In the genomic region with DNA sequence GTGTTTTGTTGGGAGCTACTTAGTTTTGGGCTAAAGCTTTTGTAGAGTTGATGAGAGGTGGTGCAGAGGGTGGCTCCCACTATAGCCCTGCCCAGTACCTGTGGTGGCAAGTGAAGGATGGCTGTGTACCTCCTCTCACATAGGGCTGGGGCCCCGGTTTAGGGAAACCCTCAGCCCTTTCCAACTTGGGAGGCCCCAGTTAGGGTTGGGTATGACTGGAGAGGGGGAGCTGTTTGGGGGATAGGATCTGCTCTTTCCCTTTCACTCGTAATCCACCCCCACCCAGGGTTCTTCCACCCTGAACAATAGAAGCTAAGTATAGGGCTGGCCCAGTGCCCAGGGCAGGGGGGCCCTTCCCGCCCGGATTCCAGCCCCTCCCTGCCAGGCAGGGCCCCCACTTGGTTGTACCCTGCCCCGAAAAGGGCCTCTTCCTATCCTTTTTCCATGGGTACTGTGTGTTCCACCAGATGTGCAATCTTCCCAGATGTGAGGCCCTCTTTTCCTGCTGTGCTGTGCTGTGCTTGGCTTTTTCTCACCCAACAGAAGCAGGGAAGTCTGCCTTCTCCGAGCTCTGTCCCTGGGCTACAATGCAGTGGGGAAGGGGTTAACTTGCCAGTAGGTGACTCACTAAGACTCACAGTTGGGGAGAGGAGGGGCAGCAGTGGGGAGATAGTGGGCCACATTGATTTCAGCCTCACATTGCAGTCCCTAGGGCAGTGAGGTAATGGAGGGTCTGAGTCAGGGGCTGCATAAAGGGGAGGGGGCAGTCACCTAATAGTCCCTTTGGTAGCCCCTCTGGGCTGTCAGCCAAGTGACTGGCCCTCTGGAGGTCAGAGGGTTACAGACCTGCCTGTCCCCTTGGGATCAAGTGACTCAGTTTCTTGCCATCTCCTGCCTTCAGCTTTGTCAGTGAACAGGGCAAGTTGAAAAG, we compare ENCODE assay signal across 9 mouse cellular contexts. TPM values are rescaled to one million over a fixed set of nuclear protein-coding genes. Genes with fewer than 3 reads are reported as not detected.
DNase-seq lines count a peak whose midpoint lies in the region; ATAC-seq and TF ChIP-seq lines count a peak whose summit lies in the region.
"Had no signal": no experiment of that assay in that cellular context is flagged by ENCODE, and none has a peak within 500 bp of the region (broad histone marks: within the 10 kb centered on the region; RNA-seq: fewer than 3 reads in every experiment).

No protein-coding gene starts in this region.

- no peak for ATAC-seq in cerebellum, adult (ENCODE audit: insufficient number of reproducible peaks, low FRiP score, low TSS enrichment)
- peak; percentile 11 for ATAC-seq in heart, embryonic 11.5 days (replicated peaks; ENCODE audit: insufficient number of reproducible peaks, low FRiP score, low TSS enrichment)
- ATAC-seq in kidney, embryonic 15.5 days (replicated peaks; ENCODE audit: low FRiP score) = no peak
- peak; percentile 2 for ATAC-seq in lung, embryonic 16.5 days (ENCODE audit: low read depth)
- ATAC-seq in stomach, embryonic 14.5 days (ENCODE audit: insufficient number of reproducible peaks, insufficient read depth, low FRiP score, low read depth) = peak; percentile 31

- peak overlapping the region; percentile 98 for H3K4me2 ChIP-seq in heart, embryonic 11.5 days
- peak overlapping the region; percentile 90 for H3K4me2 ChIP-seq in kidney, embryonic 15.5 days
- peak overlapping the region; percentile 90 for H3K4me2 ChIP-seq in lung, embryonic 16.5 days (ENCODE audit: low read depth, low read length)
- H3K4me2 ChIP-seq in stomach, embryonic 14.5 days (replicated peaks; ENCODE audit: low read depth, low read length) = peak overlapping the region; percentile 71

- in situ Hi-C loops in ES-E14 (cut with MboI; ENCODE audit: low sequenced_read_pairs in 2 of 2, unreplicated experiment in 2 of 2) = no loop called here

- H3K4me1 ChIP-seq in ES-E14 (ENCODE audit: control insufficient read depth in 2 of 2, insufficient read depth in 2 of 2, low read length in 2 of 2, poor library complexity in 1 of 2) = peaks cover 24 to 44% of the 10 kb centered on the region in 2 experiments
- H3K4me1 ChIP-seq in heart, embryonic 11.5 days (ENCODE audit: control insufficient read depth, insufficient read depth, low read length) = peaks cover 70% of the 10 kb centered on the region
- H3K4me1 ChIP-seq in kidney, embryonic 15.5 days = peaks cover 80% of the 10 kb centered on the region
- peaks cover 54% of the 10 kb centered on the region for H3K4me1 ChIP-seq in lung, embryonic 16.5 days (replicated peaks; ENCODE audit: control insufficient read depth, insufficient read depth, low read length)
- peaks cover 65% of the 10 kb centered on the region for H3K4me1 ChIP-seq in stomach, embryonic 14.5 days (ENCODE audit: control insufficient read depth, insufficient read depth, low read length)

- H3K27me3 ChIP-seq in heart, embryonic 11.5 days (ENCODE audit: control insufficient read depth, insufficient read depth, low read length) = no peaks in the 10 kb centered on the region
- no peaks in the 10 kb centered on the region for H3K27me3 ChIP-seq in kidney, embryonic 15.5 days
- H3K27me3 ChIP-seq in lung, embryonic 16.5 days (ENCODE audit: control insufficient read depth, insufficient read depth, low read depth, low read length) = no peaks in the 10 kb centered on the region
- no peaks in the 10 kb centered on the region for H3K27me3 ChIP-seq in stomach, embryonic 14.5 days (ENCODE audit: control insufficient read depth, insufficient read depth, low read length)

- H3K4me3 ChIP-seq in ES-E14 (ENCODE audit: insufficient read depth in 1 of 2, low read depth in 1 of 2, low read length in 2 of 2, poor library complexity in 1 of 2, severe bottlenecking in 1 of 2) = peak overlapping the region; percentile 84 to 85
- H3K4me3 ChIP-seq in heart, embryonic 11.5 days (ENCODE audit: low read depth, low read length) = peak overlapping the region; percentile 74
- peak overlapping the region; percentile 72 for H3K4me3 ChIP-seq in kidney, embryonic 15.5 days (replicated peaks)
- H3K4me3 ChIP-seq in lung, embryonic 16.5 days (ENCODE audit: low read length) = peak overlapping the region; percentile 66
- H3K4me3 ChIP-seq in stomach, embryonic 14.5 days (ENCODE audit: low read depth, low read length) = peak overlapping the region; percentile 86

- H3K9ac ChIP-seq in ES-E14 (ENCODE audit: insufficient read depth, low read depth, low read length, poor library complexity, severe bottlenecking) = peak overlapping the region; percentile 86
- H3K9ac ChIP-seq in heart, embryonic 11.5 days (ENCODE audit: low read depth, low read length) = peak overlapping the region; percentile 91
- peak overlapping the region; percentile 53 for H3K9ac ChIP-seq in kidney, embryonic 15.5 days
- peak overlapping the region; percentile 79 for H3K9ac ChIP-seq in lung, embryonic 16.5 days (ENCODE audit: low read length)
- H3K9ac ChIP-seq in stomach, embryonic 14.5 days (replicated peaks; ENCODE audit: low read depth, low read length) = peak overlapping the region; percentile 68

- H3K36me3 ChIP-seq in ES-E14 (ENCODE audit: control insufficient read depth, insufficient read depth, low read length, poor library complexity, severe bottlenecking) = peaks cover 5% of the 10 kb centered on the region
- peaks cover 2% of the 10 kb centered on the region; the same call in 1 of the 2 replicates for H3K36me3 ChIP-seq in heart, embryonic 11.5 days (ENCODE audit: control insufficient read depth, insufficient read depth, low read length)
- H3K36me3 ChIP-seq in kidney, embryonic 15.5 days = peaks cover 5% of the 10 kb centered on the region
- peaks cover 4% of the 10 kb centered on the region for H3K36me3 ChIP-seq in lung, embryonic 16.5 days (ENCODE audit: control insufficient read depth, insufficient read depth, low read length)
- peaks cover 6% of the 10 kb centered on the region for H3K36me3 ChIP-seq in stomach, embryonic 14.5 days (ENCODE audit: control insufficient read depth, insufficient read depth, low read length)

- 0% methylated on average over 6 of the region's 6 CpGs for WGBS in heart, embryonic 11.5 days (ENCODE audit: insufficient replicate concordance)
- under 1% methylated on average over 6 of the region's 6 CpGs for WGBS in kidney, embryonic 15.5 days
- WGBS in lung, embryonic 16.5 days = 0% methylated on average over 6 of the region's 6 CpGs
- WGBS in stomach, embryonic 14.5 days = 0% methylated on average over 6 of the region's 6 CpGs

- peak overlapping the region; percentile 41; the same call in 1 of the 2 replicates for H3K27ac ChIP-seq in ES-E14 (ENCODE audit: insufficient read depth, low read depth, low read length, poor library complexity, severe bottlenecking)
- H3K27ac ChIP-seq in heart, embryonic 11.5 days (ENCODE audit: low read depth, low read length) = peak overlapping the region; percentile 99
- peak overlapping the region; percentile 100 for H3K27ac ChIP-seq in kidney, embryonic 15.5 days
- H3K27ac ChIP-seq in lung, embryonic 16.5 days (ENCODE audit: low read length) = peak overlapping the region; percentile 99
- H3K27ac ChIP-seq in stomach, embryonic 14.5 days (ENCODE audit: low read length) = peak overlapping the region; percentile 99

- peak; percentile 67 for DNase-seq in cerebellum, adult 11 months
- DNase-seq in ES-E14 (ENCODE audit: low read depth, low spot score) = no peak
- DNase-seq in embryo, embryonic 11 days = peak; percentile 63

- no peaks in the 10 kb centered on the region for H3K9me3 ChIP-seq in ES-E14 (ENCODE audit: control insufficient read depth, insufficient read depth, low read depth, low read length)
- no peaks in the 10 kb centered on the region for H3K9me3 ChIP-seq in heart, embryonic 11.5 days (replicated peaks; ENCODE audit: control insufficient read depth, low read length)
- H3K9me3 ChIP-seq in kidney, embryonic 15.5 days (replicated peaks) = no peaks in the 10 kb centered on the region
- H3K9me3 ChIP-seq in lung, embryonic 16.5 days (ENCODE audit: control insufficient read depth, low read length) = no peaks in the 10 kb centered on the region
- no peaks in the 10 kb centered on the region for H3K9me3 ChIP-seq in stomach, embryonic 14.5 days (ENCODE audit: control insufficient read depth, low read depth, low read length)

TF ChIP-seq in ES-E14, 5 proteins besides CTCF, POLR2A, EP300 and RAD21 (continues in another document):
- no peak for TF ChIP-seq ZNF384 (IDR thresholded peaks at IDR 0.05; ENCODE audit: low read depth, low read length)

RNA-seq across cellular contexts. Expression of a gene that starts 12.6 kb away (rescaled TPM):
- total RNA-seq in ES-E14 (2012; rRNA removed) = 68.4 and 72.4 TPM in 2 replicates
- 25.0 and 31.5 TPM in 2 replicates for polyA plus RNA-seq in heart, embryonic 11.5 days (2014; fragmentation: Nextera tagmentation; extraction: Ambion mirVana)
- 28.2 and 32.4 TPM in 2 replicates for polyA plus RNA-seq in kidney, embryonic 15.5 days (2015; fragmentation: Nextera tagmentation; extraction: Ambion mirVana)
- polyA plus RNA-seq in lung, embryonic 16.5 days (2015; fragmentation: Nextera tagmentation; extraction: Ambion mirVana) = 23.5 and 28.9 TPM in 2 replicates
- polyA plus RNA-seq in stomach, embryonic 14.5 days (2014; fragmentation: Nextera tagmentation; extraction: Ambion mirVana) = 51.4 and 54.1 TPM in 2 replicates

RNA-seq across cellular contexts. Expression of a gene that starts 17.7 kb away (rescaled TPM):
- 76.5 and 83.2 TPM in 2 replicates for total RNA-seq in ES-E14 (2012; rRNA removed)
- polyA plus RNA-seq in heart, embryonic 11.5 days (2014; fragmentation: Nextera tagmentation; extraction: Ambion mirVana) = 141 and 158 TPM in 2 replicates
- polyA plus RNA-seq in kidney, embryonic 15.5 days (2015; fragmentation: Nextera tagmentation; extraction: Ambion mirVana) = 181 and 191 TPM in 2 replicates
- 170 and 173 TPM in 2 replicates for polyA plus RNA-seq in lung, embryonic 16.5 days (2015; fragmentation: Nextera tagmentation; extraction: Ambion mirVana)
- 274 and 284 TPM in 2 replicates for polyA plus RNA-seq in stomach, embryonic 14.5 days (2014; fragmentation: Nextera tagmentation; extraction: Ambion mirVana)

RNA-seq across cellular contexts. Expression of a gene that starts 21.1 kb away (rescaled TPM):
- 4.3 and 5.7 TPM in 2 replicates for total RNA-seq in ES-E14 (2012; rRNA removed)
- 0.54 and 0.63 TPM in 2 replicates for polyA plus RNA-seq in heart, embryonic 11.5 days (2014; fragmentation: Nextera tagmentation; extraction: Ambion mirVana)
- polyA plus RNA-seq in kidney, embryonic 15.5 days (2015; fragmentation: Nextera tagmentation; extraction: Ambion mirVana) = 0.90 and 1.0 TPM in 2 replicates
- polyA plus RNA-seq in lung, embryonic 16.5 days (2015; fragmentation: Nextera tagmentation; extraction: Ambion mirVana) = 0.13 TPM in 1 of 2 replicates, not detected in the other
- 0.76 and 1.1 TPM in 2 replicates for polyA plus RNA-seq in stomach, embryonic 14.5 days (2014; fragmentation: Nextera tagmentation; extraction: Ambion mirVana)
- polyA plus RNA-seq: large intestine, adult 2 months had no signal

RNA-seq across cellular contexts. Expression of a gene that starts 25.8 kb away (rescaled TPM):
- total RNA-seq in ES-E14 (2012; rRNA removed) = 1.2 and 1.7 TPM in 2 replicates
- polyA plus RNA-seq in heart, embryonic 11.5 days (2014; fragmentation: Nextera tagmentation; extraction: Ambion mirVana) = 0.17 and 0.25 TPM in 2 replicates
- 0.68 and 0.87 TPM in 2 replicates for polyA plus RNA-seq in kidney, embryonic 15.5 days (2015; fragmentation: Nextera tagmentation; extraction: Ambion mirVana)
- 0.14 and 0.49 TPM in 2 replicates for polyA plus RNA-seq in lung, embryonic 16.5 days (2015; fragmentation: Nextera tagmentation; extraction: Ambion mirVana)
- polyA plus RNA-seq in stomach, embryonic 14.5 days (2014; fragmentation: Nextera tagmentation; extraction: Ambion mirVana) = 1.9 and 2.0 TPM in 2 replicates

RNA-seq across cellular contexts. Expression of a gene that starts 29.6 kb away (rescaled TPM):
- total RNA-seq in ES-E14 (2012; rRNA removed) = 82.2 and 87.1 TPM in 2 replicates
- polyA plus RNA-seq in heart, embryonic 11.5 days (2014; fragmentation: Nextera tagmentation; extraction: Ambion mirVana) = 20.5 and 25.0 TPM in 2 replicates
- 16.9 and 17.9 TPM in 2 replicates for polyA plus RNA-seq in kidney, embryonic 15.5 days (2015; fragmentation: Nextera tagmentation; extraction: Ambion mirVana)
- 10.5 and 13.6 TPM in 2 replicates for polyA plus RNA-seq in lung, embryonic 16.5 days (2015; fragmentation: Nextera tagmentation; extraction: Ambion mirVana)
- polyA plus RNA-seq in stomach, embryonic 14.5 days (2014; fragmentation: Nextera tagmentation; extraction: Ambion mirVana) = 25.8 and 27.7 TPM in 2 replicates

Comparison
In these comparisons a context has a peak if more than half of its experiments do, and no peak if none do; other contexts are left out.
1. ATAC-seq: peak in heart, embryonic 11.5 days (single experiment), lung, embryonic 16.5 days (single experiment) and stomach, embryonic 14.5 days (single experiment); none in cerebellum, adult (single experiment) and kidney, embryonic 15.5 days (single experiment).
2. H3K27ac ChIP-seq: peak in every context shown above with its lines; median percentile 100 in kidney, embryonic 15.5 days; 99 in heart, embryonic 11.5 days; 99 in lung, embryonic 16.5 days; 99 in stomach, embryonic 14.5 days; 41 in ES-E14.
3. Peak in every context shown above with its lines, with median percentiles within 50 percentile points of each other: H3K4me3 ChIP-seq, H3K9ac ChIP-seq and H3K4me2 ChIP-seq.